Mouse (Mus musculus): ENCODE data around the gene Ola1. TPM values are rescaled to one million over a fixed set of nuclear protein-coding genes. Genes with fewer than 3 reads are reported as not detected.

Ola1 gene
- total RNA-seq, 4 experiments from 2014 or later, result 53.6 to 59.3 (median 56.3) TPM

GRCm38 (mm10) chr2:73146111-73146510 is 72.6 kb downstream of the Ola1 start:
- DNase-seq, result no peak

- DNase-seq, result no peak
Measured at GRCm38 (mm10) chr2:73143732-73144131, 75.0 kb downstream of the Ola1 start.

GRCm38 (mm10) chr2:73142832-73143470 is 75.8 kb downstream of the Ola1 start:
- no peak for DNase-seq

DNA sequence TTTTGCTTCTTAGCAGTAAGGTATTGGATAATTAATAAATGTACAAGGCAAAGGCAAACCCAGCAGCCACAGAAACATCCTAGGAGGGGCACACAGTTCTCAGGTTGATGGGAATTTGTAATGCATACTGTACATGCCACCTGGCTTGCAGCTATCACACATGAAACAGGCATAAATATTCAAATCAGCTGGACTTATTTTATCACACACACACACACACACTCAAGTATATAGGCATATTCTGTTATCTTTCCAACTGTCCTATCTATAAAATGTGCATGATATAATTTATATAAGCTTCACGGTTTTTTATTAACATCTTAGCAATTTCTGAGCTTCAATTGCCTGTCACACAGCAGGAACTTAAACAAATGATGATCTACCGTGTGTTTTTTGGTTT is 85.8 kb downstream of the Ola1 start:
- DNase-seq, result no peak

DNA sequence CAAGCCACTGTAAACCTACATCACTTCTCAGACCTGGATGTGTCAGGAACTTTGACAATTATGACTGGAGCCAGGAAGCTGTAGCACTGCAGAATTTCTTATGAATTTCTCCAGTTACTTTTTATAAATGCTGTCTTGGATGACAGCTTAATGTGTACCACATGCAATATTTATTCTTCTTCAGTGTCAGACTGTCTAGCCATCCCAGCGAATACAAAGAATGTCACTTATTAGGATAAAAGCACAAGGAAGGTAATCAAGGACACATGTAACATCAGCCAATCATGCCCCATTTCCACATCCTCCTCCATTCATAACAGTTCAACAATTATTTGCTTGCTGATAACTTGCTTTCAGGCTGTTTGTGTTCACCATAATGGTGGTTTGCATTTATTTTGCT is 91.0 kb downstream of the Ola1 start:
- DNase-seq, result no peak

DNA sequence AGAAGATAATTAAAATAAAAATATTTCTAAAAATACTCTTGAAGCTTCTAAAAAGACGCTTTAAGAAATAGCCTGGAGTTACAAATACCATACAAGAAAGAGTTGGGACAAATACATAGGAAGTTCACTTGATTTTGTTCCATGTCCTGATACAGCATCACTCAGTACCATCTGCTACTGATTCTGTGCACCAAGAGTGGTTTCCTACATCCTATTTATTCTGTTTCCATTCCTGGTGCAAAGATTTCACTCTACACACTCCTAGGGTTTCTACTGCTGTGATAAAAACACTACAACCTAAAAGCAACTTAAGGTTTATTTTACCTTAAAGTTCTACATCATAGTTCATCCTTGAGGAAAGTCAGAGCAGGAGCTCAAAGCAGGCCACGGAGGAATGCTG is 99.9 kb downstream of the Ola1 start:
- DNase-seq, result no peak

- no peak for DNase-seq
Measured at GRCm38 (mm10) chr2:73107089-73107488, 111.6 kb downstream of the Ola1 start.

DNA sequence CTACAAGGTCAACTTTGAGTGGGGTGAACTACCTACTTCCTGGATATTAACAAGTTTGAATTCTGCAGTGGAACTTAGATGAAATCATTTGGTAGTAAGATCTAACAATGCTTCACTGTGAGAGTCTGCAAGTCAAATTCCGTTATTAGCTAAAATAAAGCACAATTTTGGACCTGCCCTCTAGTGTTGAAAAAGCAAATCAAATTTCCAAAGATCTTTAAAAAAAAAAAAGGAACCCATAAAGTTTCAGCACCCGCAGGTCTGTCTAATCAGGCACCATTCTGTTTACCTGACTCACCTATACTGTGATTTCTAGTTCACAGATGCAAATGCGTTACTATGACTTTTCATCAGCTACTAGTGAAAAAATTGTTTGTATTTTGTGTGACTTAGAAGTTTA is 122.2 kb downstream of the Ola1 start:
- no peak for DNase-seq

DNA sequence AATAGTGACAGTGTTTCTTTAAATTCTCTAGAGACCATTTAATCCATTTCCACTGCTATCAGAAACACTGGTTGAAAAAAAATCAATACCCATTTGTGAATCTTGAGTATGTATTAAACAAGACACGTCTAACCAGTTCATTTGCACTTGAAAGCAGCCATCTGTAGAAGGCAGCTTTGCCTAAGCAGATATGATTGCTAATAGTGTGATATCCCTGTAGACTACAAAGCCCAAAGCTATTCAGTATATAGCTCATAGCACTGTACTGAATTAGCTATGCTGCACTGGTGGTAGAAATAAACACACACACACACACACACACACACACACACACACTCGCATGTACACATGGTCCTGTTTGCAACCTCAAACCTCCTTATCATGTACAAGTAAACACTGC is 123.4 kb downstream of the Ola1 start:
- no peak for DNase-seq

GRCm38 (mm10) chr2:73093032-73093431 is 125.7 kb downstream of the Ola1 start:
- no peak for DNase-seq

DNA sequence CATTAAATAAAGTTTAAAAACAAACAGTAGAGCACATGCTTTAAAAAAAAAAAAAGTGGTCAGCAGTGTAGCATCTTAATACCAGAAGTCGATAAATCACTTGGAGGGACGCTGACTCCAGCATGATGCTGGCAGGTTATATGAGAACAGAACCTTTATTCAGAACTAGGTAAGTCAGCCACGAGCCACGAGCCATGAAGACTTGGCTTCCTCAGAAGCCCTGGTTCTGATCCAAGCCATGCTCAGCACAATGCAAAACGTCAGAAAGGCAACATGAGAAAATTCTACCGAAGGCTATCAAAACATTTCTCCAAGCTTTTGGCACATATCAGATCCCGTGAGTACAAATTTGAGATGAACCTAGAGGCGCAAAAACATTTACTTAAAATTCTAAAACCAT is 127.4 kb downstream of the Ola1 start:
- no peak for DNase-seq

GRCm38 (mm10) chr2:73087641-73088040 is 131.1 kb downstream of the Ola1 start:
- no peak for DNase-seq

GRCm38 (mm10) chr2:73085669-73086304 is 132.9 kb downstream of the Ola1 start:
- DNase-seq, result no peak

GRCm38 (mm10) chr2:73082476-73082875 is 136.2 kb downstream of the Ola1 start:
- DNase-seq, result no peak

GRCm38 (mm10) chr2:73081861-73082260 is 136.9 kb downstream of the Ola1 start:
- DNase-seq, result no peak

DNA sequence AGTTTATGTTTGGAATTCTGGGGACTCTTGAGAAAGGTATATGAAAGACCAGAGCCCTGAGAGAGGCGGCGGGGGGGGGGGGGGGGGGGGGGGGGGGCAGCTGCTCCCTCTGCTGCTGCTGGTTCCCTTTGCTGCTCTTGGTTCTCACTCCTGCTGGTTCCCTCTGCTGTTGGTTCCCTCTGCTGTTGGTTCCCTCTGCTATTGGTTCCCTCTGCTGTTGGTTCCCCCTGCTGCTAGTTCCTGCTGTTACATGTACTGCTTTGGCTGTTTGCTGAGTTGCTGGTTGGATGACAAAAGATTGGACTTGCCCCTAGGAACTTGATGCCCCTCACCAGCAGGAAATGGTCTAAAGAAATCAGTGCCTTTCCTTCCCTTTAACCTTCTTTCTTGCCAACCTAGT is 138.6 kb downstream of the Ola1 start:
- no peak for DNase-seq

DNA sequence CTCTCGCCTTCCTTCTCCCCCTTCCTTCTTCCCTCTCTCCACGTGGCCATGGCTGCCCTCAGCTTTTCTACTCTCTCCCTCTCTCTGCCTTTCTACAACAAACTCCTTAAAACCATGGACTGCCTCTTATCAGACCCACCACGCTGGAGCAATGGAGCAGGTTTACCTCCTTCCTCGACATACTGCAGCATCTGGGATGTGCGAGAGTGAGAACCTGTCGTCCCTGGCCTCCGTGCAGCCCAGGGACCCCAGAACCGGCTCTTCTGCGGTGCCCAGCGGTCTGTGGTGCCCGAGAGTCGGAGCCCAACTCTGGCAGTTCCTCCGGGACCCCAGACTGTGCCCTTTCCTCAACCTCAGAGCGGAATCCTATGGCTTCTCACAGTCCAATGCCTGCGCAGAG is 139.4 kb downstream of the Ola1 start:
- DNase-seq, result no peak

GRCm38 (mm10) chr2:73073811-73074472 is 144.8 kb downstream of the Ola1 start:
- DNase-seq, result no peak

- DNase-seq, result no peak
Measured at GRCm38 (mm10) chr2:73071201-73071600, 147.5 kb downstream of the Ola1 start.

DNA sequence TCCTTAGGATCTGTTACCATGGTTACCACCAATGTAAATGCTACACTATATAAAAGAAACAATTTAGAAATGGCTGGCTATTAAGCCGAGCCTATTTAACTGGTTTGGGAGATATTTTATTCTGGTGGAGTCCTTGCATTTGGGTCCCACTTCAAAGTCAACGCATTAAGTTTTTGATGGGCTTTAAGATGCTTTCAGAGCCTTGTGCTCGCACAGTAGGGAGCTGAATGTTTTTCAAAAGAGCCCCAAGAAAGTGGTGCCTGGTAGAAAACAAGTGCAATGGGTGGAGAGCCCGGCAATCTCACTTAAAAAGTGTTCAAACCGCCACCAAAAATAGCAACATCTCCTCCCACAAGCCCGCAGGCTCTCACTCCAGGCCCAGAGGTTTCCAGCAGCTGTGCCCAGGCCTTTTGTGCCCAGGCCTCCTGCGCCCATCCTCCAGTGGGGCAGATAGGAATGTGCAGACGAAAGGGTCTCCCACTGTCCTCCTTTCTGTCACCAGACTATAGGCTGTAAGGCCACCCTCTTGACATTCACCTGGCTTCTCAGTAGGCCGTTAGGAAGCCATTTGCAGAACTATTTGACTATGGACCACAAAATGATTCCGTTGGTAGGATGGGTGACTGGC is 148.2 kb downstream of the Ola1 start:
- DNase-seq, result no peak

DNA sequence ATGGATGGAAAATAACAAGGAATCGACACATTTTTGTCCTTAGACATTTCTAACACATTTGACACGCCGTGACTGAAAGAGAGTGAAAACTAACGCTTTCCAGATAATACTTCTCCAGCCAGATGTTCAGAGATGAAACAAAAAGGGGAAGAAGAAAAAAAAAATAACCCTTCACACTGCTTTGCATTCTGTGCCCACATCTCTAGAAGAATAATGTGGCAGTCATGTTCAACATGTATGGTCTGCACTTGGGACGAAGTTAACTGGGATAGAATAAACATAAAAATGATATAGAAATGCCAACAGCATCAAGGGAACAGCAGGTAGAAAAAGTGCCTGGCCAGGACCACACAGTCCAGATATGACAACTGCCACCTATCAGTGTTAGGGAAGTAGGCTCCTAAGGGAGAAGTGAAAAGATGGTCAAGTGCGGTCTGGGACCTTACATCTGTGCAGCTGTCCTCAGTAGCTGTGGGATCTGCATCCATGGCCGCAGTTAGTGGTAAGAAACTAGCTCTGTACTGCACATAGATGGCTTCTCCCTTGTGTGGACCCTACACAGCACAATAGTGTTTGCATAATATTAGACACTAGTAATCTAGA is 149.4 kb downstream of the Ola1 start:
- no peak for DNase-seq

DNA sequence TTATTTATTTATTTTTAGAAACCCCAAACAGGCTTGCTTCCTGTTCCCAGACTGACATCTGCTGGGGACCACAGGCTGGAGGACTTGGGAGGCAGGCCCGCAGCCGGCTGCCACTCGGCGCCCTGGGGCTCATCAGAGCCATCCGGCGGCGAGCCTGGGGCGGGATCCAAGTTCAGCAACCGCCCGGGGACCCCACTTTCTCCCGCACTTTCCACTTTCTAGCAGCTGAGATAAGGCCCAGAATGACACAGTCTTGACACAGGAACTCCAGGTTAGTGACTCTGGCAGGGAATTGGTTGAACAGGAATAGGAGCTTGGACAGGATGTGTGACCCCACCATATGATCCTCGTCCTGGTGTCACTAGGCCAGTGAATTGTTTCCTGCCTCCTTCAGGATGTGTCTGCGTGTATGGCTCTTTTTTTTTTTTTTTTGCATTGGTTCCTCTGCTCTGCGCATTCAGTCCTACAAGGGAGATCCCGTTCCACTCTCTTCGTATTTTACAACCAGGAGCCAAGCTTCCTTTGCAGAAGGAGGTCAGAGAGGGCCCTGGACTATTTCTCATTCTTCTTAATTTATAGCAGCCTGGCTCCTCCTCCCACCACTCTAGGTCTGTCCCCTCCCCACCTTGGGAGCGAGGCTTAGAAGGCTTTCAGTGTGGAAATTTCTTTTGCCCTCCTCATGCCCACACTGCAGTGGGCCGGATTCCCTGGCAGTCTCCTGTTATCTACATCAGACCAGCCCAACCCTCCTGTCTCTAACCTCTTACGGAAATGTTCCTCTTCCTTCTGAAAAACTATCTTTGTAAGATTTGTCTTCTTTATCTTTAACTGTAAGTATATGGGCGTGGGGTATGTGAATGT is 152.2 kb downstream of the Ola1 start:
- DNase-seq, result no peak
